Comparison of ENCODE assay signal across 17 mouse cellular contexts in the genomic region with DNA sequence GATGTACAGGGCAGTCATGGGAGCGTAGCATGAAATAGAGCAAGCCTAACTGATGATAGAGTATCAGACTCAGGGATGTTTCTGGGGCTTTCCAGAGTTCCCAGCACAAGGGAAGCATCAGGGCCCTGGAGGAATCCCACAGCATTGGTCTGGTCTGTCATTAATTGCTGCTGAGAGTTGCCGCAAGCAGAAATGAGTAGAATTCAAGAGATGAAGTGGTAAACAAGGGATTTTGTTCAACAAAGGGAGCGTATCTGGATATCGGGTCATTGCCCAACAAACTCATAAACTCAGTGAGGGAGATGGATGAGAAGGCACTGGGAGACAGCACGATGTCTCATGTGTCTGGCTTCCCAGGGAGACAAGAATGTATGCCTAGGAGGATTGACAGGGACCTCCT.
"Had no signal": no experiment of that assay in that cellular context is flagged by ENCODE, and none has a peak within 500 bp of the region (broad histone marks: within the 10 kb centered on the region; RNA-seq: fewer than 3 reads in every experiment).

No protein-coding gene starts in this region.

- DNase-seq: retina, postnatal 1 day; right cerebral cortex, adult 18-20 months; right cerebral cortex, postnatal 14 days; right cerebral cortex, postnatal 25 days; right cerebral cortex, postnatal 4 days; spleen, adult 18-20 months; thymus, adult 18-20 months; thymus, adult 2 months; thymus, postnatal 14 days; thymus, postnatal 25 days; thymus, postnatal 36 days; thymus, postnatal 4 days had no signal

- H3K4me1 ChIP-seq: neural tube, embryonic 12.5 days; neural tube, embryonic 13.5 days; neural tube, embryonic 15.5 days had no signal

- H3K9ac ChIP-seq: neural tube, embryonic 12.5 days; neural tube, embryonic 13.5 days; neural tube, embryonic 15.5 days; stomach, embryonic 15.5 days had no signal

- H3K4me3 ChIP-seq: neural tube, embryonic 12.5 days; neural tube, embryonic 13.5 days; neural tube, embryonic 15.5 days; stomach, embryonic 15.5 days had no signal

- H3K4me2 ChIP-seq: neural tube, embryonic 12.5 days; neural tube, embryonic 13.5 days; neural tube, embryonic 15.5 days; stomach, embryonic 15.5 days had no signal

- H3K36me3 ChIP-seq: neural tube, embryonic 12.5 days; neural tube, embryonic 13.5 days; neural tube, embryonic 15.5 days; stomach, embryonic 15.5 days had no signal

- H3K27ac ChIP-seq: neural tube, embryonic 12.5 days; neural tube, embryonic 13.5 days; neural tube, embryonic 15.5 days; stomach, embryonic 15.5 days; stomach, postnatal 0 days had no signal

- H3K27me3 ChIP-seq: neural tube, embryonic 12.5 days; neural tube, embryonic 13.5 days; neural tube, embryonic 15.5 days; stomach, embryonic 15.5 days had no signal

- H3K9me3 ChIP-seq: neural tube, embryonic 12.5 days; neural tube, embryonic 13.5 days; neural tube, embryonic 15.5 days; stomach, embryonic 15.5 days had no signal
